Mouse (Mus musculus) forebrain, embryonic 12.5 days (tissue): ENCODE results near the gene Nlrp9b. TPM values are rescaled to one million over a fixed set of nuclear protein-coding genes. Genes with fewer than 3 reads are reported as not detected.
"Not testable (repeated sequence)": the region's sequence is repeated elsewhere in the genome, so short reads cannot be mapped to it uniquely, and the experiment has no call there.

Source experiments
- ATAC-seq: fragments of 200-750 bp; cut with Nextera tagmentation; 2 replicates; pipeline ENCODE4 v1.8.0; 2017; ENCODE audit warnings: moderate TSS enrichment; ENCODE audit not compliant: low FRiP score
- H3K27ac ChIP-seq: fragments of 300-500 bp; sonication (generic); 2 replicates; pipeline ENCODE4 v1.5.1; 2016; ENCODE audit warnings: mild to moderate bottlenecking
- H3K27me3 ChIP-seq: fragments of 300-500 bp; sonication (generic); 2 replicates; pipeline ENCODE4 v1.6.1; 2016; ENCODE audit warnings: mild to moderate bottlenecking
- H3K36me3 ChIP-seq: fragments of 300-500 bp; sonication (generic); replicated peaks from 2 replicates; pipeline ENCODE4 v1.6.1; 2016; ENCODE audit warnings: mild to moderate bottlenecking
- H3K4me1 ChIP-seq: fragments of 300-500 bp; sonication (generic); 2 replicates; pipeline ENCODE4 v1.6.1; 2016
- H3K4me2 ChIP-seq: fragments of 300-500 bp; sonication (generic); 2 replicates; pipeline ENCODE4 v1.6.1; 2016; ENCODE audit warnings: mild to moderate bottlenecking, moderate library complexity
- H3K4me3 ChIP-seq: fragments of 300-500 bp; sonication (generic); replicated peaks from 2 replicates; pipeline ENCODE4 v1.5.1; 2016; ENCODE audit warnings: mild to moderate bottlenecking
- H3K9ac ChIP-seq: fragments of 300-500 bp; sonication (generic); 2 replicates; pipeline ENCODE4 v1.6.1; 2016; ENCODE audit warnings: mild to moderate bottlenecking
- H3K9me3 ChIP-seq: fragments of 300-500 bp; sonication (generic); 2 replicates; pipeline ENCODE4 v1.6.1; 2016
- WGBS: fragments of 180-500 bp; shearing (Covaris S2); methylation state at CpG from one replicate; pipeline ENCODE4 v1.1.7; 2016; 5-methylcytosine and 5-hydroxymethylcytosine counted together
- polyA plus RNA-seq: library from polyadenylated mRNA; unstranded; fragments of >200 nt; fragmentation: Nextera tagmentation; extraction: Ambion mirVana; gene quantifications from 2 replicates; pipeline ENCODE4 v1.2.1, GENCODE M21; 2016

Nlrp9b gene
- polyA plus RNA-seq, 1 experiment from 2014 or later, result not detected

DNA sequence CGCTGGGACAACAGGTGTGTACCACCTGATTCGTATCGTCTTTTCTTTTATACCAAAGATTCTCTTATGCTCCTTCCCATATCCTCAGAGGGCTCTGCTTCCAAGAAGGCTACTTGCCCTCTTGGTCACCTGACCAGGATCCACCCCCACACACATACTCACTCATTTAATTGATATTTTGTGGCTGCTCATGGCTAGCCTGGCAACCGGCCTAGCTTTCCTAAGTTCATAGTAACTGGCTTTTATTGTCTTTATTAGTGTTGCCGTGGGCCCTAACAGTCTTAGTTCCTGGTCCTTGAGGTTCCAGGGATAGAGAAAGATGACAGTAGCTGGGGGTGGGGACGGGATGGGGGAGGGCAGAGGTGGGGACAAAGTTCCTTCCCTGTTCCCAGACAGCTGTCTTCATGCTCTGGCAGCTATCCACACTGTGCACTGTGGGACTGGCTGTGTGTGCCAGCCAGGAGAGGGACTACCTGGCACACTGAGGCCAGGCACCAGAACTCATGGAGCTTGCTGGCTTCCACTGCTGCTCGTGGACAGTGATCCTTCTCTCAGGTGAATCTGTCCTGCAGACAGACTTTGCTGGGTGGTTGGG lies 26.2 kb upstream of the Nlrp9b start, which contains the start of gene Ceacam20:
Ceacam20 (plus strand) TSS at position 428 of the 595 bp plus-strand sequence.
- Histone ChIP-seq H3K9me3 (peaks cover 10% of the 10 kb centered on the region), H3K4me2 (no peak within 1 kb of the TSS), H3K27me3 (no peaks in the 10 kb centered on the region), H3K9ac (no peak within 1 kb of the TSS), H3K4me1 (no peaks in the 10 kb centered on the region), H3K27ac (no peak within 1 kb of the TSS), H3K4me3 (no peak within 1 kb of the TSS), H3K36me3 (no peaks in the 10 kb centered on the region)
- ATAC-seq, result no peak
- WGBS, result 81% methylated on average over 7 of the region's 7 CpGs

- ATAC-seq, result no peak
- no peak overlapping the region for H3K4me2 ChIP-seq
- H3K27me3 ChIP-seq, result no peaks in the 10 kb centered on the region
- H3K36me3 ChIP-seq, result no peaks in the 10 kb centered on the region
- H3K4me3 ChIP-seq, result no peak overlapping the region
- H3K9ac ChIP-seq, result no peak overlapping the region
- no peak overlapping the region for H3K27ac ChIP-seq
- H3K4me1 ChIP-seq, result no peaks in the 10 kb centered on the region
- H3K9me3 ChIP-seq, result peaks cover 28% of the 10 kb centered on the region
- WGBS, result 75% methylated on average over 3 of the region's 3 CpGs
Measured at GRCm38 (mm10) chr7:19969106-19969505, 22.2 kb upstream of the Nlrp9b start.

DNA sequence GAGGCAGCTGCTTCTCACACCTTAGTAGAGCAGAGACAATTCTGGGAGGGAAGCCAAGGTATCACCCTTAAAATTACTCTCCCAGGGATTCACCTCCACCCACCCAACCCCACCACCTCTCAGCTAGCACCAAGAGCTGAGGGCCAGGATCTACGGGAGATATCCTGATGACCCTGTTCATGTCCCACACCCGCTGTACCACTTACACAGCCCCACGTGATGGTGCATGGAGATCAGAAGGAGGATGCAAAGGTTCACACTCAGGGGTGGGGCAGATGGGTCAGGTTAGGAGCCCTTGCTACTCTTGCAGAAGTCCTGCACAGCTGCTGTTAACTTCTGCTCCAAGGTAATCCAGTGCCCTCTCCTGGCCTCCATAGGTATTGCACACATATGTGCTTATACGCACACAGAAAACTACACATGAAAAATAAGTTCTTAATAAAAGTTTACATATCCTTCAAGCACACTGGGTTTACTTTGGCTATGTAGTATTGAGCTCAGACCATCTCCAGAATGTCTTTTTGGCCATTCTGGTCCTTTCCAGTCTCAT lies 21.6 kb upstream of the Nlrp9b start:
- Histone ChIP-seq H3K27me3 (no peaks in the 10 kb centered on the region), H3K27ac (no peak overlapping the region), H3K4me3 (no peak overlapping the region), H3K9me3 (peaks cover 28% of the 10 kb centered on the region), H3K4me1 (no peaks in the 10 kb centered on the region), H3K4me2 (no peak overlapping the region), H3K9ac (no peak overlapping the region), H3K36me3 (no peaks in the 10 kb centered on the region)
- no peak for ATAC-seq
- whole genome bisulfite sequencing, result 99% methylated on average over 4 of the region's 4 CpGs

DNA sequence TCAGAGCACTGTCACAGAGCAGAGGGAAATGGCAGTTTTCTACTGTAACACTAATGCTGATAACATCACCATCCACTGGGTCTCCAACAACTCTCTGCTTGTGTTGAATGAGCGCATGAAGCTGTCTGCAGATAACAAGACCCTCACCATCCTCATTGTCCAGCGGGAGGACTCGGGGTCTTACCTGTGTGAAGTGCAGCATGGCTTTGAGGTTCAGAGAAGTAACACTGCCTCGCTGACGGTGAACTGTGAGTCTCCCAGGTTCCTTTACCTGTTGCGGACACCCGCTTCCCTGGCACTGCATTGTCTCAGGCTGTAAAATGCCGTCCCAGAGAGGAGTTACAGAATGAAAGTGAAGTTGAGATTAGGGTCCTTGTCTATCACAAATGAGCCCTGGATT lies 21.1 kb upstream of the Nlrp9b start:
- ATAC-seq, result no peak
- peaks cover 32% of the 10 kb centered on the region for H3K9me3 ChIP-seq
- 90% methylated on average over 8 of the region's 8 CpGs for WGBS

GRCm38 (mm10) chr7:19971516-19971915 lies 19.7 kb upstream of the Nlrp9b start:
- H3K27me3 ChIP-seq, result no peaks in the 10 kb centered on the region
- no peak overlapping the region for H3K27ac ChIP-seq
- H3K9me3 ChIP-seq, result peaks cover 32% of the 10 kb centered on the region
- H3K4me3 ChIP-seq, result no peak overlapping the region
- no peaks in the 10 kb centered on the region for H3K36me3 ChIP-seq
- no peak for ATAC-seq
- 92% methylated on average over 4 of the region's 4 CpGs for WGBS
- H3K9ac ChIP-seq, result no peak overlapping the region
- no peak overlapping the region for H3K4me2 ChIP-seq
- no peaks in the 10 kb centered on the region for H3K4me1 ChIP-seq

More for the DNA sequence above, 21.1 kb upstream of the Nlrp9b start:
- no peak overlapping the region for H3K9ac ChIP-seq
- H3K27ac ChIP-seq, result no peak overlapping the region
- no peaks in the 10 kb centered on the region for H3K4me1 ChIP-seq
- H3K27me3 ChIP-seq, result no peaks in the 10 kb centered on the region
- no peak overlapping the region for H3K4me2 ChIP-seq
- H3K4me3 ChIP-seq, result no peak overlapping the region
- no peaks in the 10 kb centered on the region for H3K36me3 ChIP-seq

DNA sequence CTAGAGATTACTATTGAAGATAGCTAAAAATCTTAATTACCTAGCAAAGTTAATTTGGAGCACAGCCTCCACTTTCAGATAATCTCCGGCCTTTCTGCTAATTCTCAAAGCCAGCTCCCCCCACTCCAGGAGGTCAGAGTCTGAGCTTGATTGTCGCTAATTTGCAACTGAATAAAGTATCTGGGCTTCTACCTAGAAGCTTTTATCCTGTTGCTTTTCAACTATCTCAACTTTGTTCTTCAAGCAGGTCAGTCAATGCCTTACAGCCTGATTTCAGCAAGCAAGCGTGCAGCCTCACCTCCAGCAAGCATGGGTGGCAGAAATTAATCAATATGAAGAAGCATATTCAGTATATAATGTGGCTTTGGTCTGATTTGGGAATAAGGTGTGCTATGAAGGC lies 5.5 kb downstream of the Nlrp9b start:
- peaks cover 19% of the 10 kb centered on the region for H3K9me3 ChIP-seq
- not testable (repeated sequence) for H3K4me1 ChIP-seq, H3K36me3 ChIP-seq, H3K9ac ChIP-seq, H3K4me3 ChIP-seq, ATAC-seq, H3K4me2 ChIP-seq, H3K27ac ChIP-seq, H3K27me3 ChIP-seq
- 63% methylated on average over 3 of the region's 3 CpGs for WGBS

DNA sequence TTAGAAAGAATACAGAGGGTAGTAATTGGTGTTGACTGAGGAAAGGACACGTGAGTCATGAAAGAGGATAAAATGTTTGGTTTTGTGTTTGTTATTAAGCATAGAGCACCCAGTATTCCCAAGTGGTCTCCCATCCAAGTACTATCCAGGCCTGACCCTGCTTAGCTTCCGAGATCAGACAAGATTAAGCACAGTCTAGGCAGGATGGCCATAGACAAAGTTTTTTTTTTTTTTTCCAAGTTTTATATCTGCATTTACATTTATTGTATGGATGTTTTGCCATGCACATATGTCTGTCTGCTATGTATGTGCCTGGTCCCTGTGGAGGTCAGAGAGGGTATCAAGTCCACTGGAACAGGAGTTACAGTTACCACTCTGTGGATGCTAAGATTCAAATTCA lies 18.7 kb downstream of the Nlrp9b start:
- H3K4me2 ChIP-seq, result no peak overlapping the region
- no peak overlapping the region for H3K27ac ChIP-seq
- H3K4me1 ChIP-seq, result no peaks in the 10 kb centered on the region
- no peak for ATAC-seq
- 71% methylated on average over 2 of the region's 2 CpGs for WGBS
- H3K27me3 ChIP-seq, result no peaks in the 10 kb centered on the region
- H3K36me3 ChIP-seq, result no peaks in the 10 kb centered on the region
- H3K4me3 ChIP-seq, result no peak overlapping the region
- 0 out of 2 replicates have a peak, but pooled peaks cover 2% of the 10 kb centered on the region for H3K9me3 ChIP-seq
- H3K9ac ChIP-seq, result no peak overlapping the region

DNA sequence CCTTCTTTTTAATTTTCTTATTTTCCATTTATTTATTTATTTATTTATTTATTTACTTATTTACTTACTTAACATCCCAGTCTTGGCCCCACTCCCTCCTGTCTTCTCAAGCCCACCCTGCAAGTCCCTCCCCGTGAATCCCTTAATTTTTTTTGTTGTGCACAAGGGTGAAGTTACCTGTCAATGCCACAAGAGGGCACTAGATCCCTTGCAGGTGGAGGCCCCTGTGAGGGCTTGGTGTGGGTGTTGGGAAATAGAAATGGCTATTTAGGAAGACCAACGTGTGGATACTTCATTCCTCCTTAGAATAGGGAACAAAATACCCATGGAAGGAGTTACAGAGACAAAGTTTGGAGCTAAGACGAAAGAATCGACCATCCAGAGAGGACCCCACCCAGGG lies 72.8 kb downstream of the Nlrp9b start:
- ATAC-seq, H3K4me1 ChIP-seq, H3K36me3 ChIP-seq, H3K27ac ChIP-seq, H3K4me3 ChIP-seq, H3K9me3 ChIP-seq, H3K9ac ChIP-seq, H3K4me2 ChIP-seq, H3K27me3 ChIP-seq: not testable (repeated sequence)
- WGBS, result 75% methylated on average over 4 of the region's 4 CpGs

DNA sequence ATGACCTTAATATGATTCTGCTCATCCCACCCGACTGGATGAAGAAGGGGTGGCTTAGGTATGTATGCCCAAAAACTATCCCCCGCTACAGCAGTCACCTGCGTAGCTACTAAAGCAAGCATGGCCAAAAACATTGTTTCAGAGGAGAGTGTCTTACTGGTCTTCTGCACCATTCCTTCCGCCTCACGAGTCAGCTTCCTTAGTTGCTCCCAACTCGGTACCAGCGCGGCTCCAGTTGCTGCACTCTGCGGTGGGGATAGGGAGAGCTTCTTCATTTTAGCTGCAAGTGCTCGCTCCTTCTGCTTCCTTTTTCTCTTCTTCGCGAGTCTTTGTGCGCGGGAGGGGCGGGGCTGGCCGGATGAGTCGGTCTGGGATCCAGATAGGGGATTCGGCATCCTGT lies 86.9 kb downstream of the Nlrp9b start:
- H3K4me1 ChIP-seq, H3K9me3 ChIP-seq, H3K27me3 ChIP-seq, ATAC-seq, H3K4me3 ChIP-seq, H3K4me2 ChIP-seq, H3K9ac ChIP-seq, H3K36me3 ChIP-seq, H3K27ac ChIP-seq: not testable (repeated sequence)
- WGBS, result 74% methylated on average over 18 of the region's 18 CpGs

DNA sequence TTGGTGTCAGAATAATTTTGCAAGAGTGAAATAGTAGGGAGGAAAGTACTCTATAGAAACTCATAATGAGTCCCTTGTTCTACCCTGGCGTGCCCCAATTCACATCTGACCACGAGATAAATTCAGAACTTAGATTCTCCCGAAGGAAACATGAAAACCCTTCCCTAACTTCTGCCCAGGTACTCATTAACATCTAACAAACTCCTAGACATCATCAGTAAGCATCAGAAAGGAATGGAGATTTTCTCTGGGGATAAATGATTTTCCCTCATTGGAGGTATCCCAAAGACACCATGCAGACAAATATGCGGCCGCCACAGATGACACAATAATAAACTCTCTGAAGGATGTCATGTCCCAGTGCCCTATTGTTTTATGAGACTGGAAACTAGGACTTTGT lies 108.1 kb downstream of the Nlrp9b start, which contains the start of gene Vmn1r91:
Vmn1r91 (plus strand) TSS at position 301 of the 400 bp plus-strand sequence.
- 85% methylated on average over 5 of the region's 5 CpGs for WGBS
- not testable (repeated sequence) for H3K4me1 ChIP-seq, H3K4me3 ChIP-seq, H3K9ac ChIP-seq, H3K9me3 ChIP-seq, H3K27ac ChIP-seq, H3K36me3 ChIP-seq, H3K27me3 ChIP-seq, ATAC-seq, H3K4me2 ChIP-seq

- not testable (repeated sequence) for H3K4me2 ChIP-seq, H3K9ac ChIP-seq, H3K4me3 ChIP-seq, H3K4me1 ChIP-seq, H3K27me3 ChIP-seq, ATAC-seq, H3K27ac ChIP-seq, H3K9me3 ChIP-seq, H3K36me3 ChIP-seq
- no CpG with 5 or more reads among the region's 2 CpGs for WGBS
Measured at GRCm38 (mm10) chr7:20122479-20122878, 131.2 kb downstream of the Nlrp9b start, which contains the start of gene Gm16442. Gene Gm16442, minus strand, starts transcription at chr7:20122579.
